Mouse (Mus musculus): ENCODE measurements around the gene Unc45a. TPM values are rescaled to one million over a fixed set of nuclear protein-coding genes. Genes with fewer than 3 reads are reported as not detected.
A peak's percentile ranks its signal among the peaks of the same experiment; 100 is the strongest.
"Not testable (repeated sequence)": the region's sequence is repeated elsewhere in the genome, so short reads cannot be mapped to it uniquely, and the experiment has no call there.

The Unc45a gene
- total RNA-seq, 2 experiments from 2014 or later = 11.6 to 12.6 TPM

- DNase-seq = no peak
These were observed 15.4 kb downstream of the Unc45a start for GRCm38 (mm10) chr7:80325292-80325868.

DNA sequence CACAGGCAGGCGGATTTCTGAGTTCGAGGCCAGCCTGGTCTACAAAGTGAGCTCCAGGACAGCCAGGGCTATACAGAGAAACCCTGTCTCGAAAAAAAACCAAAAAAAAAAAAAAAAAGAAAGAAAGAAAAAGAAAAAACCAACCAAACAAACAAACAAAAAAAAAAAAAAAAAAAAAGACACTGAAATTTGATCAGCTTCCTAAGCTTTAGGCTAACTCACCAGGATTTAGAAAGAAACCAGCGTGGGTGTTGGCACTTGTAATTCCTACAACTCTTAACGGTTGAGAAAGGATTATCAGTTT, 16.0 kb downstream of the Unc45a start:
- not testable (repeated sequence) for DNase-seq

GRCm38 (mm10) chr7:80324043-80324815, 16.6 kb downstream of the Unc45a start, which contains the start of gene Rccd1:
Rccd1 (minus strand) TSS chr7:80324454.
- DNase-seq = peak; percentile 92

GRCm38 (mm10) chr7:80323336-80323735, 17.5 kb downstream of the Unc45a start:
- no peak for DNase-seq

GRCm38 (mm10) chr7:80319846-80320496, 20.8 kb downstream of the Unc45a start:
- no peak for DNase-seq

GRCm38 (mm10) chr7:80318670-80319069, 22.1 kb downstream of the Unc45a start:
- DNase-seq = no peak

DNA sequence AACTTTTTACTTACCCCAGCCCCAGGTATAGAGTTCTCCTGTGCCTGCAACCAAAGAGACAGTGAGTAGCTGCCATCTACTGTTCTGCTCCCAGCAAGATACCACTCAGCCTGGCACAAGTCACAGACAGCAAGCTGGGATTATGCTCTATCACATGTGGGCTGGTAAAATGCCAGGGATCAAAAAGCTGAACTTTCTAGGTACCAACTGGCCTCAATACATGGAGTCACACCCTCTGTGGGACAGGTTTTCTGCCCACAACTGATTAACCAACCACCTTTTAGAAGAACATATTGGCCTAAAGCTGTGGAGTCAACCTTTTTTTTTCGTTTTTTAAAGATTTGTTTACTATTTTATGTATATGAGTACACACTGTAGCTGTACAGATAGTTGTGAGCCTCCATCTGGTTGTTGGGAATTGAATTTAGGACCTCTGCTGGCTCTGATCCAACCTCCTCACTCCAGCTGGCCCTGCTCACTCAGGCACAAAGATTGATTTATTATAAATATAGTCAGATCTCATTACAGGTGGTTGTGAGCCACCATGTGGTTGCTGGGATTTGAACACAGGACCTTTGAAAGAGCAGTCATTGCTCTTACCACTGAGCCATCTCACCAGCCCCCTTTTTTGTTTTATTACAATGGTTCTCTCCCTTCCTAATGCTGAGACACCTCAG, 23.2 kb downstream of the Unc45a start:
- no peak for DNase-seq

DNA sequence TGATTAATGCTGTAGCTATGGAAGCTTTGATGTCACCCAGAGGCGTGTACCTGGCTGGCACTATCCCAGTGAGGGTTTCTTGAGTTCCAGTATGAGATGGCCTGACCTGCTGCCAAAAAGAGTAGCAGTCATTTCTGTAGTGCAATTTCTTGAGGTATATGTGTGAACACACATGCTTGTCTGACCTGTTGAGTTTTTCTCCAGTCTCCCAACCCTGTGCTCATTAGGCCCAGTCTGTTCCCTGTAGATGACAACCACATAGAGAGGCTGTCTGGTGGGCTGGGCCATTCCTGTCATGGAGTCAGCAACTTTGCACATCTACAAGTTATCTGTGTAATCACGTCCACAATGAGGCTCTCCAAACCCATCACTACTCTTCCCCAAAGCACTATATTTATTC, 25.1 kb downstream of the Unc45a start:
- DNase-seq = no peak

DNA sequence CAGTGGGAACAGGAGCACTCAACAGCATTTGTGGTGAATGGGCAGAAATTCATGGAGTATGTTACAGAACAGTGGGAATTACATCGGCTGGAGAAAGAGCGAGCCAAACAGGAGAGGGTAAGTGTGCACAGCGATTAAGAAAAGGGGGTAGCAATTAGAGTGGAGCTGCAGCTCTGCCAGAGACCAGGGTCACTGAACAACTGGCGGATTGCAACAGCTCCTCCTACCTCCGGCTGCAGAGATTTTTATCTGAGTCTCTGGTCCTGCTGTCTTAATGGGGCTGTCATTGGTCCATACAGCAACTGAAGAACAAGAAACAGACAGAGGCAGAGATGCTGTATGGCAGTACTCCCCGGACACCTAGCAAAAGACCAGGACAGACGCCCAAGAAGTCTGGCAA, 30.0 kb downstream of the Unc45a start:
- DNase-seq = no peak

GRCm38 (mm10) chr7:80307766-80308165, 33.0 kb downstream of the Unc45a start:
- DNase-seq = no peak

- no peak for DNase-seq
These were observed 39.3 kb downstream of the Unc45a start for GRCm38 (mm10) chr7:80301522-80301921.

DNA sequence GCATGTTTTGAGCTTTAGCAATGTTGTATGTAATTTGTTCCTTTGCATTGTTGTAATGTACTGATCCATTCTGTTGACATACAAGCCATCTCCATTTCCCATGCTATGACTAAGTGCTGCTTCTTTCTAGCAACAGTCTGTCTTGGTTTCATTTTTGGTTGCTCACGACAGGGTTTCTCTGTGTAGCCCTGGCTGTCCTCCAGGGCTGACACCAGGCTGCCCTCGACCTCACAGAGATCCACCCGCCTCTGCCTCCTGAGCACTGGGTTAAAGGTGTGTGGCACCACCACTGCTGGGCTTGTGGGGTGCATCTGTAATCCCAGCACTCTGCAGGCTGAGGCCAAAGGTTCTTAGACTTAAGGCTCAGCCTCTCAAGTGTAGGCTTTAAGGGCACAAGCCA, 41.2 kb downstream of the Unc45a start:
- no peak for DNase-seq

DNA sequence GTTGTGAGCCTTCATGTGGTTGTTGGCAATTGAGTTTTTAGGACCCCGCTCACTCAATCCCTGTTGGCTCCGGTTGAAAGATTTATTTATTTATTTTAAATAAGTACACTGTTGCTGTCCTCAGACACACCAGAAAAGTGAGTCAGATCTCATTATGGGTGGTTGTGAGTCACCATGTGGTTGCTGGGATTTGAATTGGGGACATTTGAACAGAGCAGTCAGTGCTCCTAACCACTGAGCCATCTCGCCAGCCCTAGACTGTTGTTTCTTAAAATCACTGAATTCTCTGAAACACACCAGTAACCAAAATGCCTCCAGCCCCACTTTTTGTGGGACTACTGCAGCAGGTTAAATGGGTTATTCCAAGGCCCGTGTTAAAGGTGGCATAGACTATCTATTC, 42.1 kb downstream of the Unc45a start:
- DNase-seq = no peak

- DNase-seq = no peak
These were observed 43.8 kb downstream of the Unc45a start for GRCm38 (mm10) chr7:80297041-80297440.

DNA sequence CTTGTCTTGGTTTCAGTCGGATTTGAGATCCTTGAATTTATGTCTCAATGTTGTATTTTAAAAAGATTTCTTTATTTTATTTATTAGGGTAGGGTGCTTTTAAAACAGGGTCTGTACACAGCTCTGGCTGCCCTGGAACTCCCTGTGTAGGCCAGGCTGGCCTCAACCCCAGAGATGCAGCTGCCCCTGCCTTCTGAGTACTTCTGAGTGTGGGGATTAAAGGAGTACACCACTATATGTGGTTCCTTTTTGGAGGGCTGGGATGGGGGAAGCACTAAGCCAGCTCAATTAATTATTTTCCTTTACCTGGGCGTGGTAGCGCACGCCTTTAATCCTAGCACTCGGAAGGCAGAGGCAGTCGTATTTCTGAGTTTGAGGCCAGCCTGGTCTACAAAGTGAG, 44.3 kb downstream of the Unc45a start:
- no peak for DNase-seq

DNA sequence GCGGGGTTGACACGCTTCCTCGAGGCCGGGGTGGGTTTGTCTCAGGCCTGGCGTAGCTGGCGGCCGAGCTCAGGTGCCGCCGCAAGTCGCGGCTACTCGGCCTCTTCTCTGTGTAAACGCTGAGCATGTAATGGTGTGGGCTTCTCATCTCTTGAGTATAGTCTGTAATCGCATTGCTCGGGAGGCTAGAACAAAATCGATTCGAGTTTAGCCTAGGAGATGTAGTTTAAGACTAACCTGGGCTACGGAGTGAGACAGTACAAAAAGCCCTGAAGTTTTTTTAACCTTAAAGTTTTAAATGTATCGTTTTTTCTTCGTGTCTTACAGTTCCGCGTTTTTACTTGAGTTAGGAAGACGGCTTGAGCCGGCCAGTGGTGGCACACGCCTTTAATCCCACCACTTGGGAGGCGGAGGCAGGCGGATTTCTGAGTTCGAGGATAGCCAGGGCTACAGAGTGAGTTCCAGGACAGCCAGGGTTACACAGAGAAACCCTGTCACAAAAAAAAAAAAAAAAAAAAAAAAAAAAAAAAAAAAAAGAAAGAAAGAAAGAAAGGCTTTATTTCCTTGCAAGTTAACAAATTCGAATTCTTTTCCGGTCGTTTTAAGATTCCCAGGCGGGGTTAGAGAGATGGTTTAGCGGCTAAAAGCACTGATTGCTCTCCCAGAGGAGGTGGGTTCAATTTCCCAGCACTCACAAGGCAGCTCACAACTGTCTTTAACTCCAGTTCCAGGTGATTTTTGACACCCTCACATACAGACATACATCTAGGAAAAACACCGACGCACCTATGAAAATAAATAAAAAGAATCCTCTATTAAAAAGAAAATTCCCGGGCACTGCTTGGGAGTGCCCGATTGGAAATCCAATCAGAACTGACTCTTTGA, 45.8 kb downstream of the Unc45a start:
- no peak for DNase-seq

DNA sequence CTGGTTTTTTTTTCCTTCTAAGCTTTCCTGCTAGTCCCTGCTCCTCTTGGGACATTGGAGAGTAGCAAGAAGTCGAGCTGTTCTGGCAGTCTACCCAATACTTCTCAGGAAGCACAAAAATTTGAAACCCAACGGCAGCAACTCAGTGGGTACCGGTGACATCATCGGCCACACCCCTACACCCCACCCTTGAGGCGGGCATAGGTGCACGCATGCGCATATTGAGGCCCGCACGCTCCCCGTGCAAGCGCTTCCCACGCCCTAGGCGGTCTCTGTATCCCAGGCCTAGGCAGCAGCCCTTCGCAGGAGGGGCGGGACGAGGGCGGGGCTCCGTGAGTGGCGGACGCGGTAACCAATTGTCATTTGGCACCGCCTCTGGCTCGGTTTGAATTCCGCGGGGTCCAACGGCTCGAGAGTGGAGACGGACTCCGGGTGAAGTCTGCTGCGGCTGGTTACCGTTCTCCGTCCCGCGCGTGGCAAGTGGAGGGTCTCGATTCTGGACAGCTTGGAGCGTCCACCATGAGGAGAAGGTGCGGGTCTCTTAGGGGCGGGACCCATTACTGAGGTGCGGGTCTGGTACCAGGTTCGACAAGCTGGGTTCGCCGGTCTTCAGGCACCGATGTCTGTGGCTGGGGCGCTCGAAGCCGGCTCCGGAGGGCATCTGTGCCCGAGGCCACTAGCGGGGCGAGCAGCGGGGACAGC, 46.6 kb downstream of the Unc45a start, which contains the start of gene Prc1:
Gene Prc1, plus strand, starts transcription at position 389 of the 702 bp plus-strand sequence.
- peak; percentile 99 for DNase-seq

- no peak for DNase-seq
These were observed 53.1 kb downstream of the Unc45a start for GRCm38 (mm10) chr7:80287736-80288135.

DNA sequence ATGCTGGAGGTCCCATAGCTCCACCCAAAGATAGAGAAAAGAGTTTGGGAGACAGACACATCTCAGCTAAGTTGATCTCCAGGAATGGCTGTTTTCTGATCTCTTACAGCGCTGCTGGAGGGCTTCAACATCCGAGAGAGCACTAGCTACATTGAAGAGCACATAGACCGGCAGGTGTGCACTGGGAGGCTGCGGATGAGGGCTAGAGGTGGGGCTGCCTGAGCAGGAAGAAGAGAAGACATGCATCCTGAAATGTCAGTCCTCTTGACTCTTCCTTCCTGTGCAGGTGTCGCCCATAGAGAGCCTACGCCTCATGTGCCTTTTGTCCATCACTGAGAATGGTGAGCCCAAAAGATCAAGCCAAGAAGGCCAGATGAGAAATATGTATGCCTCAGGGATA, 55.1 kb downstream of the Unc45a start:
- no peak for DNase-seq

DNA sequence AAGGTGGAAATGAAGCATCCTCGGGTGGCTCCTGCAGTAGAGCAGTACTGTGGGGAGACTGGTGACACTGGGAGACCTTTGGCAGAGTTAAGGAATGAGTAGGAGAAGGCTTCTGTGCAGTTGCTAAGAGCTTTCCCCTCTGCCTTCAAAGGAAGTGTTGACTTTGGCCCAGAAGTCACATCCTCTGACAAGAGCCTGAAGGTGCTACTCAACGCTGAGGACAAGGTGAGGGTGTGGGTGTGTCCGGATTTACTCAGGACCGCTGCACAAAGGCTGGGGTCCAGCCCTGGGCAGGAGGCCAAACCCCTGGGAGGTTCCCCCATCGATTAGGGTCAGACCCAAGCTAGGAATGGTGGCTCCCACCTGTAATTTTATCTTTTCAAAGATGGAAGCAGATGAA, 56.4 kb downstream of the Unc45a start:
- DNase-seq = no peak

DNA sequence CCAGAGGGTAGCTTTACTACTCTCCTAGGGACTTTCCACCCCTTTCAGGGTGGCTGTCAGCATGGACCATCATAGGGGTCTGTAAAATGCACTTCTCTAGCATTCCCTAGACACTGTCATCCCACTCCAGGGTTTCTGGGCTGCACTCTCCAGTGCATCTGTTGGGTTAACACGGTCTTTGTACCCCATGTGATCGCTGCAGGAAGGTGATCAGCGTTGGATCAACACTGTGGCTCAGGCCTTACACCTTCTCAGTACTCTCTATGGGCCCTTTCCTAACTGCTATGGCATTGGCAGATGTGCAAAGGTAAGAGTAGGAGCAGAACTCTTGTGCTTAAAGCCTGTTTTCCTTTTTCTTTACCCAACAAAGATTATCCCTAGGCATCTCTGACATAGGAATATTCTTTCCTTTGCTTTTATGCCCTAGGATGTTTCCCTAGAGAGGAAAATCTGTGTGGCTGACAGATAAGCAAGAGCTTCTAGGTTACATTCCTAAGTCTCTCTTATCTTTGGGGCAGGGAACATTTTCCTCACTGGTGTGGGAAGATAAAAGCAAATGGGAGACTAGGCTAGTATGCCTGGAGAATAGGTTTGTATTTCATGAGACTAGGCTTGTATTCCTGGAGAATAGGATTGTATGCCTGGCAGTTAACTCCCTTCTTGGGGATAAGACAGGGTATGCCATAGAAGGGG, 57.4 kb downstream of the Unc45a start:
- no peak for DNase-seq
